9 mouse cellular contexts compared by ENCODE assay signal in genomic region chr11:62646958-62647515, GRCm38 (mm10). TPM values are rescaled to one million over a fixed set of nuclear protein-coding genes. Genes with fewer than 3 reads are reported as not detected.
A peak's percentile ranks its signal among the peaks of the same experiment; 100 is the strongest.
DNase-seq lines count a peak whose midpoint lies in the region; ATAC-seq and TF ChIP-seq lines count a peak whose summit lies in the region.
"Had no signal": no experiment of that assay in that cellular context is flagged by ENCODE, and none has a peak within 500 bp of the region (broad histone marks: within the 10 kb centered on the region; RNA-seq: fewer than 3 reads in every experiment).

No protein-coding gene starts in this region.

- H3K9me3 ChIP-seq in hindbrain, embryonic 13.5 days: no peaks in the 10 kb centered on the region
- no peaks in the 10 kb centered on the region for H3K9me3 ChIP-seq in midbrain, embryonic 12.5 days

- no peak for ATAC-seq in hindbrain, embryonic 13.5 days (ENCODE audit: low FRiP score)
- ATAC-seq in midbrain, embryonic 12.5 days (ENCODE audit: low FRiP score, low read depth): no peak
- ATAC-seq in megakaryocyte-erythroid progenitor cell, adult 5-6 weeks (replicated peaks; ENCODE audit: low FRiP score, low TSS enrichment, poor library complexity, severe bottlenecking): no peak

- no peaks in the 10 kb centered on the region for H3K27me3 ChIP-seq in hindbrain, embryonic 13.5 days
- no peaks in the 10 kb centered on the region for H3K27me3 ChIP-seq in midbrain, embryonic 12.5 days

- H3K4me3 ChIP-seq in gastrocnemius, adult 2 months: peak overlapping the region; percentile 87
- peak overlapping the region; percentile 78 for H3K4me3 ChIP-seq in hindbrain, embryonic 13.5 days
- H3K4me3 ChIP-seq in midbrain, embryonic 12.5 days: peak overlapping the region; percentile 78

- H3K27ac ChIP-seq in gastrocnemius, adult 2 months: peak overlapping the region; percentile 87
- peak overlapping the region; percentile 64 for H3K27ac ChIP-seq in hindbrain, embryonic 13.5 days
- H3K27ac ChIP-seq in midbrain, embryonic 12.5 days (replicated peaks): 0 out of 2 replicates have a peak overlapping the region, but pooled peaks have one; percentile 35

- TF ChIP-seq CTCF in gastrocnemius, adult 2 months (IDR thresholded peaks at IDR 0.05): no peak

- peaks cover 74% of the 10 kb centered on the region for H3K4me1 ChIP-seq in hindbrain, embryonic 13.5 days (replicated peaks)
- H3K4me1 ChIP-seq in midbrain, embryonic 12.5 days: peaks cover 56% of the 10 kb centered on the region

- DNase-seq in gastrocnemius, adult 2 months: no peak
- no peak for DNase-seq in gastrocnemius, postnatal 36 days
- peak; percentile 69 for DNase-seq in R1 (ENCODE audit: low read depth, low spot score)
- no peak for DNase-seq in urinary bladder, postnatal 10 days (ENCODE audit: low spot score)
- DNase-seq in layer of hippocampus, postnatal 14 days (ENCODE audit: low spot score in 2 of 2): no peak
- DNase-seq: right cerebral cortex, postnatal 25 days had no signal

- H3K9ac ChIP-seq in hindbrain, embryonic 13.5 days: peak overlapping the region; percentile 88
- H3K9ac ChIP-seq in midbrain, embryonic 12.5 days (replicated peaks): 0 out of 2 replicates have a peak overlapping the region, but pooled peaks have one; percentile 84

- WGBS in hindbrain, embryonic 13.5 days: 41% methylated on average over 7 of the region's 7 CpGs
- 59% methylated on average over 7 of the region's 7 CpGs for WGBS in midbrain, embryonic 12.5 days

- no peaks in the 10 kb centered on the region for H3K36me3 ChIP-seq in hindbrain, embryonic 13.5 days
- H3K36me3 ChIP-seq in midbrain, embryonic 12.5 days: no peaks in the 10 kb centered on the region

- peak overlapping the region; percentile 93 for H3K4me2 ChIP-seq in hindbrain, embryonic 13.5 days
- H3K4me2 ChIP-seq in midbrain, embryonic 12.5 days (replicated peaks): peak overlapping the region; percentile 97

- intact Hi-C loops in gastrocnemius, adult 2 months (cut with DNase I): no loop called here
- intact Hi-C loops in gastrocnemius, postnatal 36 days (cut with DNase I): no loop called here

RNA-seq across cellular contexts. Expression of gene Lrrc75a, which starts 1.3 kb away (rescaled TPM):
- total RNA-seq in gastrocnemius, adult 2 months (2021): 1 to 10 TPM; 3.2 to 5.6 TPM
- total RNA-seq in gastrocnemius, postnatal 36 days (2021): 1 to 10 TPM; 3.5 to 4.3 TPM
- polyA plus RNA-seq in hindbrain, embryonic 13.5 days (2015; fragmentation: Nextera tagmentation; extraction: Ambion mirVana): 10.0 and 10.4 TPM in 2 replicates
- polyA plus RNA-seq in midbrain, embryonic 12.5 days (2016; fragmentation: Nextera tagmentation; extraction: Ambion mirVana): 12.8 and 16.6 TPM in 2 replicates
- 2.1 and 3.1 TPM in 2 replicates for total RNA-seq in megakaryocyte-erythroid progenitor cell, adult 5-6 weeks (2014; fragmentation: Nextera tagmentation)
- 0.99 and 1.8 TPM in 2 replicates for total RNA-seq in megakaryocyte-erythroid progenitor cell, adult 5-6 weeks (2017)
- total RNA-seq in layer of hippocampus, postnatal 14 days (2021): 10 to 100 TPM in 1 of 2 experiments, 1 to 10 TPM in 1; 9.5 to 11.3 TPM

RNA-seq across cellular contexts. Expression of gene Mmgt2, which starts 1.4 kb away (rescaled TPM):
- 1 to 10 TPM; 2.9 to 3.5 TPM for total RNA-seq in gastrocnemius, adult 2 months (2021)
- 1 to 10 TPM; 3.9 to 4.0 TPM for total RNA-seq in gastrocnemius, postnatal 36 days (2021)
- 22.8 and 24.9 TPM in 2 replicates for polyA plus RNA-seq in hindbrain, embryonic 13.5 days (2015; fragmentation: Nextera tagmentation; extraction: Ambion mirVana)
- 36.4 and 39.9 TPM in 2 replicates for polyA plus RNA-seq in midbrain, embryonic 12.5 days (2016; fragmentation: Nextera tagmentation; extraction: Ambion mirVana)
- 16.4 and 29.7 TPM in 2 replicates for total RNA-seq in megakaryocyte-erythroid progenitor cell, adult 5-6 weeks (2014; fragmentation: Nextera tagmentation)
- total RNA-seq in megakaryocyte-erythroid progenitor cell, adult 5-6 weeks (2017): 9.1 and 14.8 TPM in 2 replicates
- 10 to 100 TPM; 14.8 to 17.2 TPM for total RNA-seq in layer of hippocampus, postnatal 14 days (2021)

Comparison
In these comparisons a context has a peak if more than half of its experiments do, and no peak if none do; other contexts are left out.
1. H3K27ac ChIP-seq: peak in every context shown above with its lines; median percentile 87 in gastrocnemius, adult 2 months; 64 in hindbrain, embryonic 13.5 days; 35 in midbrain, embryonic 12.5 days.